Mouse (Mus musculus) spleen, postnatal 4 days (tissue): ENCODE measurements at regions not wholly inside any gene's neighbourhood (a gene's known extent, or its start where the extent isn't known, plus 50 kb on each side); places are given as distances from the start of the nearest gene placed in this dataset.

Source experiments
- DNase-seq, 2 experiments: peaks; one replicate each; pipeline ENCODE4 v3.0.0; 2022; ENCODE audit warnings: low spot score in 2 of 2

- no peak for DNase-seq
These were observed 63.3 kb upstream of the Rbms3 start for GRCm38 (mm10) chr9:117693001-117693400.

- DNase-seq = no peak
These were observed 62.8 kb upstream of the Rbms3 start for GRCm38 (mm10) chr9:117692486-117692885.

- DNase-seq = no peak
These were observed 60.2 kb upstream of the Rbms3 start for GRCm38 (mm10) chr9:117689946-117690345.
